Mouse (Mus musculus): Measurements from ENCODE around the gene Fzd2.

GRCm38 (mm10) chr11:102556716-102557074 lies 47.5 kb upstream of the Fzd2 start:
- TF ChIP-seq CTCF (IDR thresholded peaks at IDR 0.05) (no peak), EP300 (IDR thresholded peaks at IDR 0.05; ENCODE audit: insufficient read depth, low read depth, low read length) (no peak)
